Mouse (Mus musculus) bone marrow macrophage, adult 2 months (primary cell): Measurements from ENCODE around the gene Gdf1.
A peak's percentile ranks its signal among the peaks of the same experiment; 100 is the strongest.

Experiments used
- CTCF ChIP-seq: IDR thresholded peaks from 2 replicates; pipeline ENCODE4 v1.5.1; 2012; ENCODE audit warnings: low read depth, mild to moderate bottlenecking, low read length, moderate library complexity
- POLR2A ChIP-seq: IDR thresholded peaks from 2 replicates; pipeline ENCODE4 v1.6.1; 2012; ENCODE audit warnings: mild to moderate bottlenecking, low read depth, low read length, borderline replicate concordance

- peak; percentile 22; the same call in 1 of the 2 replicates for TF ChIP-seq CTCF
- no peak for TF ChIP-seq POLR2A
Observed at GRCm38 (mm10) chr8:70282603-70283135, 46.9 kb upstream of the Gdf1 start, which contains the start of gene Homer3.
